8 mouse cellular contexts compared by ENCODE assay signal in the genomic region with DNA sequence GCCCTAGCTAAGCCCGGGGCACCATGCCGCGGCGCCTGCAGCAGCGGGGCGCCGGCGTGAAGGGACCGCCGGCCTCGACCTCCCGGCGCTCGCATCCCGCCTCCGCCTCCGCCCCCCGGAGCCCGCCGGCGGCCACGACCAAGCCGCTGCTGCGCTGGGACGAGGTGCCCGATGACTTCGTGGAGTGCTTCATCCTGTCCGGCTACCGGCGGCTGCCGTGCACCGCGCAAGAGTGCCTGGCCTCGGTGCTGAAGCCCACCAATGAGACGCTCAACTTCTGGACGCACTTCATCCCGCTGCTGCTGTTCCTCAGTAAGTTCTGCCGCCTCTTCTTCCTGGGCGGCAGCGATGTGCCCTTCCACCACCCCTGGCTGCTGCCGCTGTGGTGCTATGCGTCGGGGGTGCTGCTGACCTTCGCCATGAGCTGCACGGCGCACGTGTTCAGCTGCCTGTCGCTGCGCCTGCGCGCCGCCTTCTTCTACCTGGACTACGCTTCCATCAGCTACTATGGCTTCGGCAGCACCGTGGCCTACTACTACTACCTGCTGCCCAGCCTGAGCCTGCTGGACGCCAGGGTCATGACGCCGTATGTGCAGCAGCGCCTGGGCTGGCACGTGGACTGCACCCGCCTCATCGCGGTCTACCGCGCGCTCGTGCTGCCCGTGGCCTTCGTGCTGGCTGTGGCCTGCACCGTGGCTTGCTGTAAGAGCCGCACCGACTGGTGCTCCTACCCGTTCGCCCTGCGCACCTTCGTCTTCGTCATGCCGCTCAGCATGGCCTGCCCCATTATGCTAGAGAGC. TPM values are rescaled to one million over a fixed set of nuclear protein-coding genes. Genes with fewer than 3 reads are reported as not detected.
A peak's percentile ranks its signal among the peaks of the same experiment; 100 is the strongest.
DNase-seq lines count a peak whose midpoint lies in the region; ATAC-seq lines count a peak whose summit lies in the region.

No protein-coding gene starts in this region.

- H3K4me1 ChIP-seq in forebrain, embryonic 13.5 days = peaks cover 14% of the 10 kb centered on the region
- peaks cover 31% of the 10 kb centered on the region for H3K4me1 ChIP-seq in hindbrain, embryonic 14.5 days (replicated peaks; ENCODE audit: control insufficient read depth, insufficient read depth, low read length)
- no peaks in the 10 kb centered on the region for H3K4me1 ChIP-seq in stomach, embryonic 16.5 days (ENCODE audit: control insufficient read depth, insufficient read depth, low read length)

- no peaks in the 10 kb centered on the region for H3K9me3 ChIP-seq in forebrain, embryonic 13.5 days (replicated peaks)
- H3K9me3 ChIP-seq in hindbrain, embryonic 14.5 days (ENCODE audit: control insufficient read depth, low read length) = no peaks in the 10 kb centered on the region
- H3K9me3 ChIP-seq in stomach, embryonic 16.5 days (replicated peaks; ENCODE audit: control insufficient read depth, low read length) = no peaks in the 10 kb centered on the region

- H3K9ac ChIP-seq in forebrain, embryonic 13.5 days = peak overlapping the region; percentile 75
- H3K9ac ChIP-seq in hindbrain, embryonic 14.5 days = peak overlapping the region; percentile 81
- H3K9ac ChIP-seq in stomach, embryonic 16.5 days (ENCODE audit: low read length) = peak overlapping the region; percentile 65

- peak; percentile 79 for ATAC-seq in forebrain, embryonic 13.5 days
- ATAC-seq in hindbrain, embryonic 14.5 days (ENCODE audit: low FRiP score) = peak; percentile 80
- peak; percentile 35; the same call in 1 of the 2 replicates for ATAC-seq in stomach, embryonic 16.5 days (ENCODE audit: insufficient read depth, low FRiP score)
- ATAC-seq in CD4-positive, CD25-positive, alpha-beta regulatory T cell, adult 4 months = no peak

- WGBS in forebrain, embryonic 13.5 days = 14% methylated on average over 76 of the region's 78 CpGs
- 13% methylated on average over 75 of the region's 78 CpGs for WGBS in hindbrain, embryonic 14.5 days
- WGBS in stomach, embryonic 16.5 days = 12% methylated on average over 78 of the region's 78 CpGs

- no peaks in the 10 kb centered on the region for H3K36me3 ChIP-seq in forebrain, embryonic 13.5 days (ENCODE audit: poor library complexity, severe bottlenecking)
- no peaks in the 10 kb centered on the region for H3K36me3 ChIP-seq in hindbrain, embryonic 14.5 days (replicated peaks; ENCODE audit: control insufficient read depth, insufficient read depth)
- H3K36me3 ChIP-seq in stomach, embryonic 16.5 days (ENCODE audit: control insufficient read depth, insufficient read depth, low read length) = no peaks in the 10 kb centered on the region

- H3K4me2 ChIP-seq in forebrain, embryonic 13.5 days = peak overlapping the region; percentile 92
- H3K4me2 ChIP-seq in hindbrain, embryonic 14.5 days (replicated peaks) = peak overlapping the region; percentile 84
- peak overlapping the region; percentile 91 for H3K4me2 ChIP-seq in stomach, embryonic 16.5 days (ENCODE audit: low read depth, low read length)

- peaks cover 59% of the 10 kb centered on the region for H3K27me3 ChIP-seq in forebrain, embryonic 13.5 days
- peaks cover 43% of the 10 kb centered on the region for H3K27me3 ChIP-seq in hindbrain, embryonic 14.5 days (ENCODE audit: control insufficient read depth, insufficient read depth, low read length)
- peaks cover 70% of the 10 kb centered on the region for H3K27me3 ChIP-seq in stomach, embryonic 16.5 days (ENCODE audit: control insufficient read depth, insufficient read depth, low read length)

- no peak overlapping the region for H3K27ac ChIP-seq in forebrain, embryonic 13.5 days
- peak overlapping the region; percentile 79 for H3K27ac ChIP-seq in hindbrain, embryonic 14.5 days
- no peak overlapping the region for H3K27ac ChIP-seq in stomach, embryonic 16.5 days (ENCODE audit: low read length)

- H3K4me3 ChIP-seq in forebrain, embryonic 13.5 days = peak overlapping the region; percentile 65
- H3K4me3 ChIP-seq in hindbrain, embryonic 14.5 days (replicated peaks; ENCODE audit: low read length) = peak overlapping the region; percentile 71
- H3K4me3 ChIP-seq in stomach, embryonic 16.5 days (replicated peaks; ENCODE audit: low read length) = peak overlapping the region; percentile 58

- DNase-seq in ZHBTc4 (ENCODE audit: low read depth, low spot score) = peak; percentile 76
- DNase-seq in cerebellum, adult 11-12 months = peak; percentile 83
- peak; percentile 65 for DNase-seq in hindbrain, embryonic 14.5 days (ENCODE audit: low spot score)
- peak; percentile 47 to 51 for DNase-seq in layer of hippocampus, postnatal 25 days (ENCODE audit: extremely low spot score in 1 of 2, low spot score in 1 of 2)
- DNase-seq in mesoderm, embryonic 11.5 days (ENCODE audit: low read depth, low spot score) = peak; percentile 41

RNA-seq across cellular contexts. Expression of a gene that starts 0.7 kb away (rescaled TPM):
- 0.81 and 1.1 TPM in 2 replicates for polyA plus RNA-seq in forebrain, embryonic 13.5 days (2015; fragmentation: Nextera tagmentation; extraction: Ambion mirVana)
- polyA plus RNA-seq in hindbrain, embryonic 14.5 days (2014; fragmentation: Nextera tagmentation; extraction: Ambion mirVana) = 8.6 and 8.7 TPM in 2 replicates
- total RNA-seq in layer of hippocampus, postnatal 25 days (2021) = 10 to 100 TPM; 51.9 to 53.2 TPM
- 0.47 and 0.53 TPM in 2 replicates for polyA plus RNA-seq in stomach, embryonic 16.5 days (2015; fragmentation: Nextera tagmentation; extraction: Ambion mirVana)
- under 1 TPM in 1 of 2 experiments, not detected in 1; 0.05 TPM for polyA plus RNA-seq in CD4-positive, CD25-positive, alpha-beta regulatory T cell, adult 4 months (2017; shearing (Covaris generic))

RNA-seq across cellular contexts. Expression of a gene that starts 48.3 kb away (rescaled TPM):
- 165 and 200 TPM in 2 replicates for polyA plus RNA-seq in forebrain, embryonic 13.5 days (2015; fragmentation: Nextera tagmentation; extraction: Ambion mirVana)
- 117 and 119 TPM in 2 replicates for polyA plus RNA-seq in hindbrain, embryonic 14.5 days (2014; fragmentation: Nextera tagmentation; extraction: Ambion mirVana)
- total RNA-seq in layer of hippocampus, postnatal 25 days (2021) = 10 to 100 TPM; 59.3 to 70.8 TPM
- polyA plus RNA-seq in stomach, embryonic 16.5 days (2015; fragmentation: Nextera tagmentation; extraction: Ambion mirVana) = 88.6 and 115 TPM in 2 replicates
- 100 to 1,000 TPM; 182 to 241 TPM for polyA plus RNA-seq in CD4-positive, CD25-positive, alpha-beta regulatory T cell, adult 4 months (2017; shearing (Covaris generic))
